Mouse (Mus musculus): ENCODE results near the gene Ovol2. TPM values are rescaled to one million over a fixed set of nuclear protein-coding genes. Genes with fewer than 3 reads are reported as not detected.
A peak's percentile ranks its signal among the peaks of the same experiment; 100 is the strongest.
"Not testable (repeated sequence)": the region's sequence is repeated elsewhere in the genome, so short reads cannot be mapped to it uniquely, and the experiment has no call there.

The Ovol2 gene
- not detected for total RNA-seq (2021)
- long read RNA-seq, experiment 1, result 0 reads
- long read RNA-seq, experiment 2, result 0 reads

DNA sequence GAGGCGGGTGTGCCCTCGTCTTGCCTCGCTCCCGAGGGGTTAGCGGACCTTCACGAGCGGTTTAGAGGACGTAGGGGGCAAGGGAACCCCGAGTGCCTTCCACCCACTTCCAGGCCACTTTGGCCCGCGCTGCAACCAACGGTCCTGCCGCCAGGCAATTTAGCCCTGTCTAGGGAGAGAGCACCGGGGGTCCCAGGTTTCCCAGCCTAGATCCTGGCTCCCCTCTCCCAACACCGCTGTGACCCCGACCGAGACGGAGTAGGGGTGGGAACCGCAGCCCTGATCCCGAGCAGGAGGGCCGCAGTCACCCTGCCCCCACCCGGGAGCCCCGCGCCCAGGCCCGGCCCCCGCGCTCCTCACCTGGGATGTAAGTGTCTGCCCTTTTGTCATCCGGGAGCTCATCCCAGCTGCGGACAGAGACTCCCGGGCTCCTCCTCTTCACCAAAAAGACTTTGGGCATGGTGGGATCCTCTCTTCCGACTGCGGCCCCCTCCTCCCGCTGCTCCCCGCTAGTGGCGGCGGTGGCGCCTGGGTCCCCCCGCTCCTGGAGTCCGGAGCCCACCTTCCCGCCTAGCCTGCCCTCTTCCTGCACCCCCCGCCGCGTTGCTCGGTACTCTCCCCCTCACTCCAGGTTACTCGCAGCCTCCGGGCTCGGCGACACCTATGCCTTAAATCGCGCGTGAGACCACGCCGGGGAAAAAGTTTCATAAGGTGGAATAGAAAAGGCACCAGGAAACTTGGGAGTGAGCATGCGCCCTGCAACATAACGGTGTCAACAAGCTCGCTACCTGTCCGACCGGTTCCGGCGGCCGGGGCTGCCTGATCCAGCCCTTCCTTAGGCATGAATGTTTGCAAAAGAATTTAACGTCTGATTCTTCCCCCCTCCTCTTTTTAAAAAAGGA, at the start of gene Ovol2:
TSS of gene Ovol2 (minus strand) at position 746 of the 902 bp plus-strand sequence.
- peak; percentile 7 for DNase-seq

- no peak for DNase-seq
Observed at GRCm38 (mm10) chr2:144381741-144382140, 49.8 kb upstream of the Ovol2 start.

DNA sequence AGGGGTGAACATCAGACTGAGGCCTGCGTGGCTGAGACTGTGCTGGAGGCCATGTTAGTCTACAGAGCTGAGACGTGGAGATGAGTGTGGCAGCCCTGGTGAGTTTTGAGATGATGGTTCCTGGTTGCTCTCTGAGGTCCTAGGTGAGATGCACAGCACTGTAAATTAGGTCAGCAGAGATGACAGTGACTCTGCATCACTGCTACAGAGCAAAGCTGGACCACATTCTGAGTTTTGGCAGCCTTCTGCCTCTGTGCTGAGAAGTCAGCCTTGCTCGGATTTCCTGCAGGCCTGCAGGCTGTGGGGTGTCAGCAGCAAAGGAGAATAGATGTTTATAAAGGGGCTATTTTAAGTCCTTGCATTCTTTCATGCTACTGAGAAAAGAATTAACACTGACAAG, 49.3 kb upstream of the Ovol2 start:
- no peak for DNase-seq

DNA sequence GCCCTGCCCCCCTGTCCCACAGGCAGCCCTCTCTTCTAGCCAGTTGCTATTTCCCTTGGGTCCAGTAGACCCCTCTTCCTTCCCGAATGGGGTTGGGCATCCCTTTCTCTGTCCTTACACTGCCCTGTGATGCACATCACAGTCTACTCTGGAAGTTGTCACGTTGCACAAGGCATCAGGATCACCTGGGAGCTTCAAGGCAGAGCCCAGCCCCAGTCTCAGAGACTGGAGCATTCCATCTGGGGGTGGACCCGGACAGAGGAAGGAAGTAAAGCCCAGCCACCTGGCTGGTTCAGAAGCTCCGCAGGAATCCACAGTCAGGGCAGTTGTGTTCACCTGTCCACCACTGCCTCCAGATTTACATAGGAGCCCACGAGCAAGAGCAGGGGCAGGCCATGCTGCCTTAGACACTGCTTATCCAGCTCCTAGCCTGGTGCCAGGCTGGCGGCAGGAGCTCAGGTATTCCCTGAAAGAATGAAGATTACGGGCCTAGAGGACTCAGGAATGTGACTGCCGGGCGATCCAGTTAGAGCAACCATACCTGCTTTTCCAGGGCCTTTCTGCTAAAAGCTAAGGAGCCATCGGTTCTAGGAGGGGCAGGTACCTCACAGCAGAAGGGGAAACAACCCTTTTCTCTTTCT, 43.2 kb upstream of the Ovol2 start:
- no peak for DNase-seq

DNA sequence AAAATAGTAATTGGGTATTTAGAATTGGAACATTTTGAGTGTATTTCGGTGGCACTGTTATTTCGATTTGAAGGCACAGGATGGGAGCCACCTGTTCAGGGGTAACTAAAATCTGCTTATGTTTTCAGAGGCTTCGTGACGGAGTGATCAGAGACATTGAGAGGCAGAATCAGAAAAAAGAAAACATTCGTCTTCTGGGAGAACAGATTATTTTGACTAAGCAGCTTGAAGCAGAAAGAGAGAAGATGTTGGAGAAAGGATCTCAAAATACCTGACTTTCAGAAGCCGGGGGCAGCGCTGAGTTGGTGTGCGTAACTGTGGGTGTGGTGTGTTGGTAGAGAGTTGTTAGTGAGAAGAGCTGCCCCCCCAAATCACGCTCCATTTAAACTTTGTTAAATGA, 41.1 kb upstream of the Ovol2 start:
- DNase-seq, result no peak

DNA sequence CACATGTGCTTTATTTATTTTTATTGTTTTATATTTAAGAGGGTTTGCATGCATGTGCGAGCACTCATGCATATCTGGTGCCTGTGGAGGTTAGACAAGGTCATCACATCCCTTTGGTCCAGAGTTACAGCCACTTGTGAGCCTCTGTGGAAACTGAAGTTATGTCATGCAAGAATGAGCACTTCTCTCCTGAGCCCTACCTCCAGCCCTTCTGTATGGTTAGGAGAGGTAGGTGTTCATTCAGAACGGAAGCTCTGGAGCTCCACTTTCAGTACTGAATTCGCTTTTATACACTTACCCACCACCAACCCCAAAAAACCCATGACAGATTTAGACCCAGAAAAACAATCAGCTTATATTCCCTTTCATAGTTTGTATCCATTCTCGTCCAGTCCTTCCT, 39.6 kb upstream of the Ovol2 start:
- no peak for DNase-seq

DNA sequence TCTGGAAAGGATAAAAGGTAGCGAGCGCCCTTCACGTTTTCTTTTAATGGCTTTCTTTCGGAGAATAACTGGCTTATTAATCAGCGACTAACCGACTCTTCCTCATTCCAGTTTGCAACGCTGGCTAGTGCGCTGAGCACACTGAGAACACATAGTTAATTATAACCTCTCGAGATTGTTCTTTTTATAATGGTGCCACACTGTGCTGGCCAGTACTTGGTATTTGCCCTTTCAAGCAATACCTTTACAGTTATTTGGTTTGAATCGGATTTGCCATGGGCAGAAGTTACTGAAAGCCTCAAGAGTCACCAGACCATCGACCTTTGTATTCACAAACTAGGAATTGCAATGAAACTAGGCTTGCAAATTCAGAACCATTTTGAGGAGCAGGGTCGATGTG, 37.6 kb upstream of the Ovol2 start:
- DNase-seq, result no peak

- peak; percentile 85 for DNase-seq
Observed at GRCm38 (mm10) chr2:144369020-144369421, 37.1 kb upstream of the Ovol2 start.

DNA sequence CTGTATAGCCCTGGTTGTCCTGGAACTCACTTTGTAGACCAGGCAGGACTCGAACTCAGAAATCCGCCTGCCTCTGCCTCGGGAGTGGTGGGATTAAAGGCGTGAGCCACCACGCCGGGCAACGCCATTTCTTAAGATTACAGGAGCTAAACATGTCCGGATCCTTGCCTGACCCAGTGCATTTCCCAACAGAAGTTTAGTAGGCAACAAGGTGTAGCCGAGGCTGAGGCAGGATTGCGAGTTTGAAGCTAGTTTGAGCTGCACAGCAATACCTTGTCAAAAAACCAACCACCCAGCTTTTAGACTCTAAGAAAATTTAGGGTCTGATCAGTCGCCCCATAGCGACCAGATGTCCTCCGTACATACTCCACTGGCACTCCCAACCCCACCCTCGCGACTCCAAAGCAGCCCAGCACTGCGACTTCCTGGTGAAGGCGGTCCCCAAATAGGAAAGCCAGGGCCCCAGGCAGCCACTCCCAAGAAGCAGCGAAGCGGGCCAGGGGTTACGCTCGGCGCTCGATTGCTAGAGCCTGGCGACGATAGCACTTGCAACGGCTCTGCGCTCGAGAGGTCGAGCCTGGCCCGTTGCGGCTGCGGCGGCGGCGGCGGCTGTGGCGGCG, 36.6 kb upstream of the Ovol2 start, which contains the start of the genes Kat14 and Pet117:
TSS of gene Kat14 (plus strand) at position 584 of the 620 bp plus-strand sequence.
TSS of gene Pet117 (plus strand) at position 597 of the 620 bp plus-strand sequence.
- peak; percentile 97 for DNase-seq

- DNase-seq, result no peak
Observed at GRCm38 (mm10) chr2:144352843-144353242, 20.9 kb upstream of the Ovol2 start.

- DNase-seq, result no peak
Observed at GRCm38 (mm10) chr2:144348525-144348924, 16.6 kb upstream of the Ovol2 start.

GRCm38 (mm10) chr2:144343158-144343557, 11.2 kb upstream of the Ovol2 start:
- DNase-seq, result no peak

DNA sequence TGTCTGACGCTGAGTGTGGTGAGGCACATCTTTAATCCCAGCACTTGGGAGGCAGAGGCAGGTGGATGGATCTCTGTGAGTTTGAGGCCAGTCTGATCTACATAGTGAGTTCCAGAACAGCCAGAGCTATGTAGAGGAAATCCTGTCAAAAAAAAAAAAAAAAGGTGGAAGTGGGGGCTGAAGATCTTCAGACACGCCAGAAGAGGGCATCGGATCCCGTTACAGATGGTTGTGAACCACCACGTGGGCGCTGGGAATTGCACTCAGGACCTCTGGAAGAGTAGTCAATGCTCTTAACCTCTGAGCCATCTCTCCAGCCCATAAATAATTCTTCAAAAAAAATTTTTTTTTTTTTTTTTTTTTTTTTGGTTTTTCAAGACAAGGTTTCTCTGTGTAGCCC, 6.2 kb upstream of the Ovol2 start:
- DNase-seq, result not testable (repeated sequence)

DNA sequence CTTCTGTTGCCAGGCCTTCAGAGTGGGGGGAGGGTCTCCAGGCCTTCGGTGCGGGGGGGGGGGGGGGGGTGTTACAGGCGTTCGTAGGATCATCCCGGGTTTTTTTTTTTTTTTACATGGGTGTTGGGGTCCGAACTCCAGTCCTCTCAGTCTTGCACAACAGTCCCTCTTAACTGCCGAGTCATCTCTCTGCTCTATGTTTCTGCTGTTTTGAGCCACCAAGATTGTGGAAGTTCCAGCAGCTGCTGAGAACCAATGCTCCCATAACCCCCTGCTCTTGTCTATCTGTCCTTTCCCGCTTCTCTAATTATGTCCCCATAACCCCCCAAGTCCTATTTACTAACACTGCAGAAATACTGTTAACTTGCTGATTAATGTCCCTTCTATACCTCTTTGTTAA, 5.8 kb upstream of the Ovol2 start:
- DNase-seq, result no peak

GRCm38 (mm10) chr2:144337230-144337629, 5.3 kb upstream of the Ovol2 start:
- DNase-seq, result no peak

GRCm38 (mm10) chr2:144333138-144333842, 1.3 kb upstream of the Ovol2 start:
- peak; percentile 2 for DNase-seq

DNA sequence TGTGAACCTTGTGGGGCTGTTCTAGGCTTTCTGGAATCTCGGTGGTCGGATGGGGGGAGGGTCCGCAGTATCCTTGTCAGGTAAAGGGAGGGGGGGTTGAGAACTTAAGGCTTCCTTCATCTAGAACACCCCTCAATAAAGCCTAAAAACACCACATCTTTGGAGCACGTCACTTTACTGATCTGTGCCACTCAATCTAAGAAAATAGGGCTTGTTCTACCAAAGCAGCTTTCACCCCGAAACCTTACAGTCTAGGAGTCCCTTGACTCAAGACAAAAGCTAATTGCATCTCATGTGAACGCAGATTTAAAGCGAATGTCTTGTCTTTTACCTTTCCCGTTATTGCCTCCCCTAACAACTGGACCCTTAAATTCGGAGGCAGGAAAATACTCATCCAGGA, 540 bp upstream of the Ovol2 start:
- DNase-seq, result no peak

GRCm38 (mm10) chr2:144330960-144331371, 980 bp downstream of the Ovol2 start:
- DNase-seq, result peak; percentile 21

- DNase-seq, result peak; percentile 3
Observed at GRCm38 (mm10) chr2:144330352-144330959, 1.5 kb downstream of the Ovol2 start.

DNA sequence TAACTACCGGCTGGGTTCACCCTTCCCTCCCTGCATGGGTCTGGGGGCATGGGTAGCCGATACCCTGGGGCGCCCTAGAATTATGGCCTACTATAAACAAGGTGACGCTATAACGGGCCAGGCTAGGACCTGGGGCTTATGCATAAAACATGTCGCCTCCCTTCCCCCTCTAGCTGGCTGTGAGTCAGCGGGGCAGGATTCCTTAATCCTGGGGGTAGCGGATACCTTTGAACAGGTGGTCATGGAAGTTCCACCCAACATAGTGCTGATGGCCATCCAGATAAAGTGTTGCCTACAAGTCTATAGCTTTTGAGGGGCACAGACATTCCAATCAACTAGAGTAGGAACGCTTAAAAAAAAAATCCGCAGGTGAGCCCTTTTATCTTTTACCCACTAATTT, 2.0 kb downstream of the Ovol2 start:
- no peak for DNase-seq

DNA sequence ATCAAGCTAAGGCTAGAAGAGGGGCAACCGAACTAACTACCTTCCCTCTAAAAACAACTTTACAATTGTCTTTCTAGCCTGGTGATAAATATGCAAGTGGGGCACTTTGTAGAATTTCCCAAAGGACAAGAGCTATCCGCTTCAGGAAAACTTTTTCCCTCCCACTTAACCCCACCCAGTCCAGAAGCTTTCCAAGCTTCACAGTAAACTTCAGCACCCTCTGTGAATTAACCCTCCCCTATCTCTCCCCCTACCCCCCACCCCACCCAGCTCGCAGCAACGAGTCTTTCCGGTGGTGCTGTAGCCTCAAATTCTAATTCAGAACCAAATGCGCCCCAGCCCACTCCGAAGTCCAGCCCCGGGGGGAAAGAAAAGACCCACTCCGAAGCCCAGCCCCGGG, 2.5 kb downstream of the Ovol2 start:
- DNase-seq, result no peak

GRCm38 (mm10) chr2:144324218-144324617, 7.7 kb downstream of the Ovol2 start:
- no peak for DNase-seq
